Mouse (Mus musculus) heart, embryonic 16.5 days (tissue): Measurements from ENCODE around the gene Ces2h. TPM values are rescaled to one million over a fixed set of nuclear protein-coding genes. Genes with fewer than 3 reads are reported as not detected.
"Not testable (repeated sequence)": the region's sequence is repeated elsewhere in the genome, so short reads cannot be mapped to it uniquely, and the experiment has no call there.

Experiments
- ATAC-seq: fragments of 200-750 bp; cut with Nextera tagmentation; replicated peaks from 2 replicates; pipeline ENCODE4 v1.8.0; 2017; ENCODE audit warnings: moderate number of reproducible peaks; ENCODE audit not compliant: insufficient read depth, low FRiP score; ENCODE audit errors: extremely low read depth
- H3K27ac ChIP-seq: fragments of 300-500 bp; sonication (generic); 2 replicates; pipeline ENCODE4 v1.5.1; 2014; ENCODE audit warnings: mild to moderate bottlenecking, low read length, control low read depth, moderate library complexity
- H3K27me3 ChIP-seq: fragments of 300-500 bp; sonication (generic); 2 replicates; pipeline ENCODE4 v1.6.1; 2014; ENCODE audit warnings: low read length, mixed read lengths; ENCODE audit not compliant: control insufficient read depth, insufficient read depth
- H3K36me3 ChIP-seq: fragments of 300-500 bp; sonication (generic); 2 replicates; pipeline ENCODE4 v1.6.1; 2014; ENCODE audit not compliant: control insufficient read depth, insufficient read depth
- H3K4me1 ChIP-seq: fragments of 300-500 bp; sonication (generic); 2 replicates; pipeline ENCODE4 v1.6.1; 2014; ENCODE audit warnings: low read length, mixed read lengths; ENCODE audit not compliant: control insufficient read depth, insufficient read depth
- H3K4me2 ChIP-seq: fragments of 300-500 bp; sonication (generic); 2 replicates; pipeline ENCODE4 v1.6.1; 2014; ENCODE audit warnings: low read depth, mild to moderate bottlenecking, control low read depth, low read length
- H3K4me3 ChIP-seq: fragments of 300-500 bp; sonication (generic); 2 replicates; pipeline ENCODE4 v1.5.1; 2014; ENCODE audit warnings: mild to moderate bottlenecking, control low read depth, low read length
- H3K9ac ChIP-seq: fragments of 300-500 bp; sonication (generic); 2 replicates; pipeline ENCODE4 v1.6.1; 2014; ENCODE audit warnings: low read length, control low read depth
- H3K9me3 ChIP-seq: fragments of 300-500 bp; sonication (generic); replicated peaks from 2 replicates; pipeline ENCODE4 v1.6.1; 2016; ENCODE audit warnings: low read length; ENCODE audit not compliant: control insufficient read depth
- WGBS: fragments of 180-500 bp; shearing (Covaris S2); extraction: QIAGEN DNeasy Blood & Tissue Kit; methylation state at CpG from one replicate; pipeline ENCODE4 v1.1.7; 2014; 5-methylcytosine and 5-hydroxymethylcytosine counted together
- polyA plus RNA-seq: library from polyadenylated mRNA; unstranded; fragments of >200 nt; fragmentation: Nextera tagmentation; extraction: Ambion mirVana; gene quantifications from 2 replicates; pipeline ENCODE4 v1.2.1, GENCODE M21; 2015

Ces2h gene
- polyA plus RNA-seq, 1 experiment from 2014 or later: not detected

DNA sequence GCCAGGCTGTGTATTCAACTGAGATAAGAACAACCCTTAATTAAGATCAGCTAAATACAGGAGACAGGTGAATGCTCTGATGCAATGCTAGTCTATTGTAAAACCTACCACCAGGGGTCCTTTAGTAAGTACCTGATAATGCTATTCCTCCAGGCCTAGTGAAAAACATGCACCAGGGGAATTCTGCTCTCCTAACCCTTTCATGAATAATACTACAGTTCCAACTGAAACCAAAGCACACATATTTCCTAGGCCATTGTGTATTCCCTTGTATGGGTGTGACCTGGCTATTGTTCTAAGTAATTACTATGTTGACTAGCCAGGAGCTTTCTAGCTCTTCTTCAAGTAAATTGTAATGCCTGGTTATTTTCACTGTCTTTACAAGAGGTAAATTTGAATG is 59.4 kb downstream of the Ces2h start:
- ATAC-seq: no peak
- no peaks in the 10 kb centered on the region for H3K4me1 ChIP-seq
- no peak overlapping the region for H3K4me3 ChIP-seq

DNA sequence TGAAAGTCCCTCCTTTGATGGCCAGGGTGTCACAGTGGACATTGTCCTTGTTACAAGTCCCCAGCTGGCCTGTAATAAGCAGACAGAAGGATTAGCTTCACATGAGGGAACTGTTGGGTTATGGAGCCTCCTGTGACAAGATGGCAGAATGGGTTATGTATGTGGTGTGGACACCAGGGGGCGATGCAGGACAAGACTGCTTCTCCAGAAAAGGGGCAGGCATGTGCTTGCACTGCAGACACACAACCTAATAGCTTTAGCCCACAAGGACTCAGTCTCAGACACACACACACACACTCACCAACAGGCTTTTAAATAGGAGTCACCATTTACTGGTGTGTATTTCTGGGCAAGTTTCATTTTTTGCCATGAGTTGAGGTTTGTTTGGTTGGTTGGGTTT is 66.1 kb downstream of the Ces2h start:
- Histone ChIP-seq H3K4me1 (no peaks in the 10 kb centered on the region), H3K27me3 (no peaks in the 10 kb centered on the region), H3K36me3 (no peaks in the 10 kb centered on the region), H3K9me3 (peaks cover 3% of the 10 kb centered on the region; the same call in 1 of the 2 replicates), H3K27ac (no peak overlapping the region), H3K9ac (no peak overlapping the region), H3K4me3 (no peak overlapping the region), H3K4me2 (no peak overlapping the region)
- WGBS: 4% methylated on average over 1 of the region's 1 CpGs
- no peak for ATAC-seq

More for the DNA sequence above, 59.4 kb downstream of the Ces2h start:
- H3K36me3 ChIP-seq: no peaks in the 10 kb centered on the region
- H3K9ac ChIP-seq: no peak overlapping the region
- H3K27ac ChIP-seq: no peak overlapping the region
- H3K4me2 ChIP-seq: no peak overlapping the region
- peaks cover 3% of the 10 kb centered on the region; the same call in 1 of the 2 replicates for H3K9me3 ChIP-seq
- no peaks in the 10 kb centered on the region for H3K27me3 ChIP-seq

DNA sequence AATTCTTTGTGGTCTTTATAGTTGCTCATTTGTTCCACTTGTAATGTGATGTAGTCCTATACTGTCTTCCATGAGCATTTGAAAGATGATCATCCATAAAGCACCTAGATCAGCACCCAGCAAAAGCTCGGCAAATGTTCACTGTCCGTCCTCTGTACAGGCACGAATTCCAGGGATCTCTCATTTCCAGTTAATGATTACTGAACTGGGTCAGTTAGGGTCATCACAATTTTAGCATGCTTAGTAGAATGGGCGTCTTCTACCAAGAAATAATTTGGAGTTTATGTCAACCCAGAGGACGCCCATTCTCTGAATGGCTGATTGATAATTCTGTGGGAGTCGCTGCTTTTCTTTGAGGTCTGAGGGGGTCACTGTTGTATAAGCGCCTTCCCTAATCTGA is 67.3 kb downstream of the Ces2h start:
- not testable (repeated sequence) for H3K4me3 ChIP-seq, H3K4me1 ChIP-seq, H3K36me3 ChIP-seq, ATAC-seq, H3K27ac ChIP-seq, H3K27me3 ChIP-seq, H3K4me2 ChIP-seq, H3K9ac ChIP-seq, H3K9me3 ChIP-seq
- 68% methylated on average over 7 of the region's 7 CpGs for WGBS

DNA sequence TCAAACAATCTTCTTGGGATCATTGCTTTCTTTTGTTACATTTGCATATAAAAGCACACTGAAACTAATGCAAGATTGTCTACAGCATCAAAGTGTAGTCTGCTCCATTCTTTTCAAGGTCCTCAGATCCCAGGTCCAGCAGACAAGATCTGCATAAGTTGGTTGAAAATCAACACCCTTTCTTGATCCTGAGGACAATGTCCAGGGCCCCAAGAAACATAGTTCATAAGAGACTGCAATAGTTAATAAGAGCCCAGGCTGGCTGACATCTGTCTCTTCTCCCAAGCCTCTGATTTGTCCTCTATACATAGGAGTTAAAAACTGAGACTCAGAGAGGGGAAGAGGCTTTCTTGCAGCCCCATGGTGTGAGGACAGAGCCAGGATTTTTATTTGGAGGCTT is 68.3 kb downstream of the Ces2h start:
- H3K4me3 ChIP-seq: no peak overlapping the region
- H3K27ac ChIP-seq: no peak overlapping the region
- no peaks in the 10 kb centered on the region for H3K36me3 ChIP-seq
- H3K4me2 ChIP-seq: no peak overlapping the region
- no peaks in the 10 kb centered on the region for H3K4me1 ChIP-seq
- no peak for ATAC-seq
- H3K27me3 ChIP-seq: no peaks in the 10 kb centered on the region
- H3K9ac ChIP-seq: no peak overlapping the region
- peaks cover 2% of the 10 kb centered on the region; the same call in 1 of the 2 replicates for H3K9me3 ChIP-seq

Other genes with a start within 250 kb of the Ces2h start
- gene Ces2b, start 169.3 kb upstream of the Ces2h start, polyA plus RNA-seq: 0.19 TPM in 1 of 2 replicates, not detected in the other
- 0.54 TPM in 1 of 2 replicates, not detected in the other for gene Ces2c, start 153.8 kb upstream of the Ces2h start, polyA plus RNA-seq
- 0.11 and 0.80 TPM in 2 replicates for gene Ces2e, start 74.6 kb upstream of the Ces2h start, polyA plus RNA-seq
- 0.13 TPM in 1 of 2 replicates, not detected in the other for gene Ces2f, start 53.5 kb upstream of the Ces2h start, polyA plus RNA-seq
- gene Ces2g, start 39.1 kb upstream of the Ces2h start, polyA plus RNA-seq: 2.5 and 3.0 TPM in 2 replicates
- not detected in 2 replicates for gene Ces3a, start 47.7 kb downstream of the Ces2h start, polyA plus RNA-seq
- gene Ces3b, start 82.9 kb downstream of the Ces2h start, polyA plus RNA-seq: 0.14 and 0.16 TPM in 2 replicates
- gene Ces4a, start 130.9 kb downstream of the Ces2h start, polyA plus RNA-seq: not detected in 2 replicates
- 38.7 and 48.5 TPM in 2 replicates for gene Cbfb, start 169.8 kb downstream of the Ces2h start, polyA plus RNA-seq
- 20.8 and 22.5 TPM in 2 replicates for gene D230025D16Rik, start 224.3 kb downstream of the Ces2h start, polyA plus RNA-seq